Mouse (Mus musculus) erythroblast, embryonic 14.5 days (primary cell): ENCODE results near the gene Lrch1.

Source experiments
- GATA1 ChIP-seq: IDR thresholded peaks from 2 replicates; pipeline ENCODE4 v1.6.1; 2012; ENCODE audit warnings: low read length, inconsistent platforms, mixed read lengths
- TAL1 ChIP-seq: IDR thresholded peaks from 3 replicates; pipeline ENCODE4 v1.6.1; 2012; ENCODE audit warnings: low read length, inconsistent platforms, mixed read lengths

DNA sequence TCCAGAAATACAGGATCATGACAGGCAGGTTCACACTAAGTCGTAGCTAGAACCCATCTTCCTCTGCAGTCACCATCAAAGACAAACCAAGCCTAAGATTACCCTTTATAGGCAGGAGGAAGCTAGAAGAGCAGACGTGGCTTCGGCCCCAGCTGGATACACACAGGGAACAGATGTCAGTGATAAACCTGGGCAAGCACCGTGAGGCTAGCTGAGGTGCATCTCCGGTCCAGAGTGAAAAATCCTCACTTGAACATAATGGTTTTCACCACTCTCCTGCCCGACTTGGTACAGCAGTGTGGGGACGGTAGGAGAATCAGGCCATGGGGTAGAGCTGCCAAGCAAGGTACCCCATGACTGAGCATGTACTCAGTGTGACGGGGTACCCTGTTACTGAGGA lies 38.7 kb downstream of the Lrch1 start:
- TF ChIP-seq TAL1 (no peak), GATA1 (no peak)
